Mouse (Mus musculus) testis, adult 2 months (tissue): ENCODE measurements around the gene Jakmip3.

Experiments
- CTCF ChIP-seq: fragments of 200-500 bp; IDR thresholded peaks from 2 replicates; pipeline ENCODE4 v1.5.1; 2012; ENCODE audit warnings: low read depth, mild to moderate bottlenecking, inconsistent platforms, low read length, moderate library complexity; ENCODE audit not compliant: control insufficient read depth, insufficient read depth, insufficient replicate concordance
- POLR2A ChIP-seq: fragments of 200-500 bp; IDR thresholded peaks from 2 replicates; pipeline ENCODE4 v1.6.1; 2012; ENCODE audit warnings: low read depth, mild to moderate bottlenecking, inconsistent platforms, low read length, moderate library complexity; ENCODE audit not compliant: control insufficient read depth

GRCm38 (mm10) chr7:138907043-138907442 lies 33.5 kb upstream of the Jakmip3 start:
- TF ChIP-seq POLR2A (no peak), CTCF (no peak)
